Mouse (Mus musculus) C2C12 (cell line): Measurements from ENCODE around the gene Pabpn1. TPM values are rescaled to one million over a fixed set of nuclear protein-coding genes. Genes with fewer than 3 reads are reported as not detected.

Experiments used
- H3K27me3 ChIP-seq: one replicate; pipeline ENCODE4 v1.6.1; 2011; ENCODE audit not compliant: control insufficient read depth, insufficient read depth, insufficient read length
- H3K36me3 ChIP-seq: one replicate; pipeline ENCODE4 v1.6.1; 2011; ENCODE audit not compliant: control insufficient read depth, insufficient read depth
- H3K4me3 ChIP-seq: one replicate; pipeline ENCODE4 v1.5.1; 2011; ENCODE audit warnings: mild to moderate bottlenecking, control low read depth; ENCODE audit not compliant: poor library complexity, insufficient read depth, severe bottlenecking
- H3K79me2 ChIP-seq: one replicate; pipeline ENCODE4 v1.6.1; 2011; ENCODE audit not compliant: control insufficient read depth, insufficient read depth
- H3K79me3 ChIP-seq: one replicate; pipeline ENCODE4 v1.6.1; 2011; ENCODE audit warnings: low read depth, control low read depth
- H3ac ChIP-seq: one replicate; pipeline ENCODE3; 2011; ENCODE audit warnings: low read depth; ENCODE audit not compliant: control insufficient read depth, insufficient read length
- CEBPB ChIP-seq: IDR thresholded peaks from one replicate; pipeline ENCODE4 v1.6.1; 2011; ENCODE audit warnings: low read depth, mild to moderate bottlenecking, control low read depth, moderate library complexity
- CTCF ChIP-seq: IDR thresholded peaks from one replicate; pipeline ENCODE4 v1.5.1; 2011; ENCODE audit not compliant: control insufficient read depth, insufficient read depth, insufficient read length
- FOSL1 ChIP-seq: IDR thresholded peaks from one replicate; pipeline ENCODE4 v1.8.0; 2011; ENCODE audit warnings: mild to moderate bottlenecking, low read length; ENCODE audit not compliant: poor library complexity, insufficient read depth, severe bottlenecking
- MAX ChIP-seq: IDR thresholded peaks from one replicate; pipeline ENCODE4 v1.6.1; 2011; ENCODE audit warnings: mild to moderate bottlenecking, control low read depth
- MYOD1 ChIP-seq: IDR thresholded peaks from one replicate; pipeline ENCODE4 v1.6.1; 2011; ENCODE audit warnings: low read depth; ENCODE audit not compliant: control insufficient read depth, insufficient read length
- MYOG ChIP-seq: IDR thresholded peaks from one replicate; pipeline ENCODE4 v1.6.1; 2011; ENCODE audit not compliant: control insufficient read depth, insufficient read length; ENCODE audit errors: extremely low read depth
- USF1 ChIP-seq: IDR thresholded peaks from one replicate; pipeline ENCODE4 v1.6.1; 2011; ENCODE audit warnings: low read depth, mild to moderate bottlenecking, control low read depth, moderate library complexity
- polyA plus RNA-seq: library from polyadenylated mRNA; unstranded; fragments of >200 nt; fragmentation: generic; extraction: Trizol; gene quantifications from one replicate; pipeline ENCODE4 v1.2.1, GENCODE M21; 2012; ENCODE audit warnings: missing spikeins

Pabpn1 gene
- polyA plus RNA-seq, 1 experiment = 146 TPM

DNA sequence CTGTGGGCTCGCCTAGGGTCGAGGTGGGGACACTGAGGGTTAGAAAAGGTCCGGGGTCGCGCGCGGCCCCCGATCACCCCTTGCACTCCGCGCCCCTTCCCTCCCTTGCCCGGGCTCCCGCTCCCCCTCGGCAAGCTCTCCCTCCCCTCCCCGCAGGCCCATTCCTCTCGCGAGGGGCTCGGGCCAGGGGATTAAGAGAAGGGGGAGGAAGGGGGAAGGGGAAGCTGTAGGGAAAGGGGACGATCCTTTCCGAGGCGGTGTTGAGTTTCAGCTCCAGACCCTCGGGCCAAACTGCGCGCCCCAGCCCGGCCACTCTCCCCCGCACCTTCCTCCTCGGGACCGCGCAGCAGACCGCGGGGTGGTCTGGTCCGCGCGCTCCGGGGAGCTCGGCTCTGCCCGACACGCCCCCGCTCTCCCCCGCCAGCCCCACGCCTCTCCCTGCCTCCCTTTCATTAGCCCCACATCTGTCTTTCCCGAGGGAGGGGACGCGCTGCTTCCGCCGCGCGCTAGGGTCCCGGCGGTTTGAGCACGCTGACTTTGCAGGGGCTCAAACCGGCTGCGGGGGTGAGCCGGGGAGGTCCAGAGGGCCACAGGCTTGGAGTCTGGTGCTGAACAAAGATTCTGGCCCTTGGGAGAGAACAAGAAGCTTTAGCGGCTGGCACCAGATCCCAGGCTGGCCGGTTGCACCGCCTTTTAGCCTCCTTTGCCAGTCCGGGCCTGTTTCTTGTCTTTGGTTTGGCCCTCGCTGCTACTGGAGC lies 34.3 kb downstream of the Pabpn1 start:
- Histone ChIP-seq H3ac (no peak overlapping the region), H3K79me3 (no peaks in the 10 kb centered on the region), H3K36me3 (no peaks in the 10 kb centered on the region), H3K4me3 (no peak overlapping the region), H3K79me2 (no peaks in the 10 kb centered on the region), H3K27me3 (peaks cover 39% of the 10 kb centered on the region)
- TF ChIP-seq MAX (no peak), FOSL1 (no peak), MYOD1 (no peak), USF1 (no peak), MYOG (no peak), CTCF (no peak), CEBPB (no peak)

DNA sequence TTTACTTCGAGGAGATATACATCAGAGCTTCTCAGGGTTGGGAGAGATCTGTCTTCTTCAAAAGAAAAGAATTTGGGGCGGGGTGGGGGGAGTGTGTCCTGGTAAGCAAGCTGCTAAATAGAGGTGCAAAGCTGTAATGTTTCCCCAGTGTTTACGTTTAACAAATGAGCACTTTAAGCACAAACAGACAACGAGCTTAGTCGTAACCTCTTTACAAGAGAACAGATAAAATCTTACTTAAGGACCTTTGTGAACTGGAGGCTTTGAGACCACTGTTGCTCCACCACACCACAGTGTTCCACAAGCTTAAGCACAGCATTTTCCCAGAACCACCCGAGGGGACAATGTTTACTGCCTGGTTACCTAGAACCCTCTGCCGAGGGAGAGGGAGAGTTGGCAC lies 35.0 kb downstream of the Pabpn1 start:
- Histone ChIP-seq H3K27me3 (peaks cover 39% of the 10 kb centered on the region), H3K79me3 (no peaks in the 10 kb centered on the region), H3K79me2 (no peaks in the 10 kb centered on the region), H3K36me3 (no peaks in the 10 kb centered on the region), H3ac (no peak overlapping the region), H3K4me3 (no peak overlapping the region)
- TF ChIP-seq MYOD1 = no peak
- TF ChIP-seq MAX = no peak
- no peak for TF ChIP-seq CTCF
- no peak for TF ChIP-seq MYOG
- TF ChIP-seq FOSL1 = no peak
- no peak for TF ChIP-seq USF1
- no peak for TF ChIP-seq CEBPB

DNA sequence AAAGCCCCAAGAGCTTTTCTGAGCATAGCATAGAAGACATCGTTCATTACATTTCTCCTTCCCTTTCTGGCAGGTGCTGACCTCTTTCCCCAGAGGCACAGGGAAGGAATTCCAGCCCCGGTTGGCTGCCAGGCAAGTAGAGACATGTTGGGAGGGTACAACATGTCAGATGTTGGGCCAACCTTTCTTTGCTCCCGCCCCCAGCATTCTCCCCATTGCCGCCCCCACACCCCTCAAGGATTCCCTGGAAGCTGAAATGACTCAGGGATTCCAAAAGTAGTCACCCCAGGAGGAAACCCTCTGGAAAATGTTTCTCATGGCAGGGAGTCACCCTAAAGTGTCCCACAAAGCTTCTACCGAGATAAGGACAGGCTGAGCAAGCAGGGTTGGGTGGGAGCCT lies 37.5 kb downstream of the Pabpn1 start:
- H3K79me2 ChIP-seq = no peaks in the 10 kb centered on the region
- peaks cover 37% of the 10 kb centered on the region for H3K27me3 ChIP-seq
- no peak overlapping the region for H3ac ChIP-seq
- no peaks in the 10 kb centered on the region for H3K79me3 ChIP-seq
- H3K4me3 ChIP-seq = no peak overlapping the region
- no peaks in the 10 kb centered on the region for H3K36me3 ChIP-seq
- TF ChIP-seq FOSL1 (no peak), MYOD1 (no peak), MYOG (no peak), USF1 (no peak), CTCF (no peak), CEBPB (no peak), MAX (no peak)

DNA sequence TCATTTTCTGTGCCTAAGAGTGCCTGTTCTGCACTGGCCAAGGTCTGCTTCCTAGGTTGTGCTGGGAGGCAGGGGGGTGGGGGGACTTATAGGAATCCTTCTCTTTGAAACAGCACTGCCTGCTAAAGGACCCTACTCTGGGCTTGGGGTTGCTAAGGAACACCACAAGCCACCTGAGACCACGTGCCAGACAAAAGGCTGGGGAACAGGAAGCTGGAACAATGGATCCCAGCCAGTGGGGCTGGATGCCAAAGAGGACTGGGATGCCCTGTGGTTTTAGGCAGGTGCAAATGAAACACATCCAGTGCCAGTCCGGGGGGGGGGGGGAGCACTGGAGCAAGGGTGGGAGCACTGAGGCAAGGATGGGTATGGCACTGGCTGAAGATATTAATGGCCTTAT lies 38.1 kb downstream of the Pabpn1 start:
- no peaks in the 10 kb centered on the region for H3K36me3 ChIP-seq
- TF ChIP-seq MAX = no peak
- no peak for TF ChIP-seq CEBPB
- no peak for TF ChIP-seq FOSL1
- no peak for TF ChIP-seq MYOG
- no peak for TF ChIP-seq USF1
- TF ChIP-seq MYOD1 = no peak
- no peak for TF ChIP-seq CTCF
- no peaks in the 10 kb centered on the region for H3K79me2 ChIP-seq
- no peak overlapping the region for H3ac ChIP-seq
- H3K27me3 ChIP-seq = peaks cover 37% of the 10 kb centered on the region
- H3K4me3 ChIP-seq = no peak overlapping the region
- H3K79me3 ChIP-seq = no peaks in the 10 kb centered on the region

- Histone ChIP-seq H3K27me3 (peaks cover 19% of the 10 kb centered on the region), H3K4me3 (no peak within 1 kb of the TSS), H3K36me3 (no peaks in the 10 kb centered on the region), H3K79me2 (no peaks in the 10 kb centered on the region), H3K79me3 (no peaks in the 10 kb centered on the region), H3ac (no peak within 1 kb of the TSS)
- no peak for TF ChIP-seq MYOD1
- no peak for TF ChIP-seq USF1
- no peak for TF ChIP-seq CEBPB
- TF ChIP-seq FOSL1 = no peak
- TF ChIP-seq MYOG = no peak
- no peak for TF ChIP-seq CTCF
- TF ChIP-seq MAX = no peak
Measured at GRCm38 (mm10) chr14:54932645-54933150, 40.4 kb downstream of the Pabpn1 start, which contains the start of gene Il25. Gene Il25 (plus strand): TSS chr14:54932695.
